Mouse (Mus musculus) bone marrow, adult 2 months (tissue): Measurements from ENCODE around the gene Usp37. TPM values are rescaled to one million over a fixed set of nuclear protein-coding genes. Genes with fewer than 3 reads are reported as not detected.

Experiments used
- H3K27ac ChIP-seq: fragments of 200-500 bp; 2 replicates; pipeline ENCODE4 v1.5.1; 2012; ENCODE audit warnings: low read depth, mild to moderate bottlenecking, control low read depth, inconsistent platforms, low read length; ENCODE audit not compliant: control insufficient read depth, poor library complexity, insufficient read depth
- H3K4me1 ChIP-seq: fragments of 200-500 bp; 2 replicates; pipeline ENCODE4 v1.6.1; 2011; ENCODE audit warnings: low read length; ENCODE audit not compliant: control insufficient read depth, insufficient read depth
- H3K4me3 ChIP-seq: fragments of 200-500 bp; replicated peaks from 2 replicates; pipeline ENCODE3; 2011; ENCODE audit warnings: mild to moderate bottlenecking, low read depth, low read length, control low read depth; ENCODE audit not compliant: control insufficient read depth
- CTCF ChIP-seq: fragments of 200-500 bp; IDR thresholded peaks from 2 replicates; pipeline ENCODE4 v1.5.1; 2011; ENCODE audit warnings: low read length, control low read depth; ENCODE audit not compliant: control insufficient read depth, insufficient read depth
- POLR2A ChIP-seq: fragments of 200-500 bp; IDR thresholded peaks from 2 replicates; pipeline ENCODE4 v1.6.1; 2011; ENCODE audit warnings: low read depth, mild to moderate bottlenecking, control low read depth, low read length, borderline replicate concordance; ENCODE audit not compliant: control insufficient read depth
- WGBS: fragments of 180-500 bp; shearing (Covaris S2); methylation state at CpG from one replicate; pipeline ENCODE4 v1.1.7; 2018; 5-methylcytosine and 5-hydroxymethylcytosine counted together
- polyA plus RNA-seq: library from polyadenylated mRNA; stranded (reverse); fragments of >200 nt; gene quantifications from 2 replicates; pipeline ENCODE4 v1.2.4, GENCODE M21; 2011; ENCODE audit warnings: low replicate concordance; ENCODE audit not compliant: missing spikeins, insufficient read depth, insufficient read length

The Usp37 gene
- polyA plus RNA-seq, 1 experiment, result 10.1 TPM

DNA sequence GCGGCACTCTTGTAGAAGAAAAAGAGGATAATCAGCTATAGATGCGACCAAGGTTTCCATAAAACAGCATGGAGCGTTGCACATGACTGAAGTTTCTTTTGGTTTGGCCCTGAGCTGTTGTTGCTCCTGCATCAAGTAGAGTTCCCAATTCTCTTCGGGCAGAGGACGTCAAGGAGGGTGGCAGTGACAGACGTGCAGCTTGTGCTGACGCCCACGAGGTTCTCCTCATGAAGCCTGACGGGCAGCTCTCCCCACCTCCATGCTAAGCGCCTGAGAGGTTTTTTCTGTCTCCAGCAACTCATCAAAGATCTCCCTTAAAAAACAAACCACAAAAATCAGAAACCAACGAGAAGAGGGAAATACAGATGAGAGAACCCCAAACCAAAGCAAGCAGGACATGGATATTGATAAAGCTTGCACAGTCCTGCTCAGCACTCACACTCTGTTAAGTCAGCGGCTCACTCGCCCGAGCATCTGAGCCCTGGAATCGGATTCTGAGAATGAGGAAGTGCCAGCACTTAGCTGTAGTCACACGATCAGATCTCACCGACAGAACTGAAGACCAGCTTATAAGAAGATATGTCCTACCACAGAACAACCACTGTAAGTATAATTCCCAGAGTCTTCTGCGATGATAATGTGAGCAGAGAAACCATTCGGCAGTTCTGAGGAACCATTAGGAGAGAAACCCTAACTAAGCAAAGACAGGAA, 104.8 kb downstream of the Usp37 start:
- TF ChIP-seq POLR2A (no peak), CTCF (no peak)
- Histone ChIP-seq H3K27ac (no peak overlapping the region), H3K4me3 (no peak overlapping the region), H3K4me1 (peaks cover 2% of the 10 kb centered on the region; the same call in 1 of the 2 replicates)
- 74% methylated on average over 19 of the region's 19 CpGs for WGBS

DNA sequence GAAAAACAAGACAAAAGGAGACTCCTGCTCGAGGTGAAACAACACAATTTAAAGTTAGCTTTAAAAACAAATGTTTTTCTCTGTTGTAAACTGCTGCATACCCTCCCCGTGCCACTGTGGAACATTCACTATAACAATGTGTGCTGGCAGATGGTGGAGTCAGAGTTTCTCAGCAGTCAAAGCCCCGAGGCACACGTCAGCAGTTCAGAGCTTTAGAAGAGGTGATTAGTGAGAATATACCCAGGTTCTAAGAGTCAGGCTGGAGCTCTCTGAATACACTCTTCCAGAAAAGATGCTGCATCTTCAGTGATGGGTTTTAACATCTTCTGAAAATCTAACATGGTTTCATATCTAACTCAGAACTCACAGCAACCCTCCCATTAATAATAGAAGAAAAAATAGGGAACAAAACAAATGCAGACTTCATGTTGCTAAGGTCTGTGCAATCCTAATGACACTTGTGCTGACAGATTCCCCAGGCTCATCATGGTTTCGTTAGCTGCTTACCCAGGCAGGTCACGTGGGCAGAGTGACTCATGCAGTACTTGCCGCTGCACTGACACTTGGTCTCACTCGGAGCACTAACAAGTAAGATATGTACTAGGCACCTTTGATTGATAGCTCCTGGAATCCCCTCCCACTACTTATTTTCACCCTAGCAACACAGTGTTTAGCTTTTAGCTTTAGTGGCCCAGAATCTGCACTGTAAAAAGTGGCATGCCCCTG, 106.2 kb downstream of the Usp37 start:
- no peak for TF ChIP-seq POLR2A
- Histone ChIP-seq H3K4me3 (no peak overlapping the region), H3K4me1 (peaks cover 2% of the 10 kb centered on the region; the same call in 1 of the 2 replicates), H3K27ac (no peak overlapping the region)
- WGBS, result 78% methylated on average over 8 of the region's 8 CpGs

GRCm38 (mm10) chr1:74435563-74435962, 108.5 kb downstream of the Usp37 start:
- Histone ChIP-seq H3K4me3 (no peak overlapping the region), H3K27ac (no peak overlapping the region), H3K4me1 (peaks cover 2% of the 10 kb centered on the region; the same call in 1 of the 2 replicates)
- 11% methylated on average over 6 of the region's 6 CpGs for WGBS
- TF ChIP-seq CTCF (no peak), POLR2A (no peak)

DNA sequence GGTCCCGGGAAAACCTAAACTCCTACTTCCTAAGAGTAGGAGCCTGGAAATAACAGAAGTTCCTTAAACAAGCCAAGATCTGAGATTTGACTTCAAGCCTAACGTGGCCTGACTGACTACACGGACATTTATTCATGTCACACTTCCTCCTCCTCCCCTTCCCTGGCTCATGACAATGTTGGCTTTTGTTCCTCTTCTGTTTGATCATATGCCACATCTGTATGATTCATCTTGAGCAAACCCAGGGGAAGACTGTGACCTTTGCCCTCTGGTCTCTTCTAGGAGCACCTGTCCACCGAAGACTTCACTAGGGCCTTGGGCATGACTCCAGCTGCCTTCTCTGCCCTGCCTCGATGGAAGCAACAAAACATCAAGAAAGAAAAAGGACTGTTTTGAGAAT, 109.5 kb downstream of the Usp37 start:
- Histone ChIP-seq H3K4me3 (no peak overlapping the region), H3K4me1 (peaks cover 2% of the 10 kb centered on the region; the same call in 1 of the 2 replicates), H3K27ac (no peak overlapping the region)
- 56% methylated on average over 5 of the region's 5 CpGs for WGBS
- no peak for TF ChIP-seq POLR2A
- no peak for TF ChIP-seq CTCF

- Histone ChIP-seq H3K4me1 (peaks cover 2% of the 10 kb centered on the region; the same call in 1 of the 2 replicates), H3K27ac (no peak overlapping the region), H3K4me3 (no peak overlapping the region)
- no peak for TF ChIP-seq CTCF
- no peak for TF ChIP-seq POLR2A
- 84% methylated on average over 6 of the region's 6 CpGs for WGBS
Observed at GRCm38 (mm10) chr1:74433220-74433619, 110.9 kb downstream of the Usp37 start.

- H3K4me3 ChIP-seq, result no peak overlapping the region
- H3K4me1 ChIP-seq, result peaks cover 2% of the 10 kb centered on the region; the same call in 1 of the 2 replicates
- H3K27ac ChIP-seq, result no peak overlapping the region
- WGBS, result 35% methylated on average over 7 of the region's 7 CpGs
- TF ChIP-seq POLR2A (no peak), CTCF (no peak)
Observed at GRCm38 (mm10) chr1:74425845-74426244, 118.2 kb downstream of the Usp37 start.

DNA sequence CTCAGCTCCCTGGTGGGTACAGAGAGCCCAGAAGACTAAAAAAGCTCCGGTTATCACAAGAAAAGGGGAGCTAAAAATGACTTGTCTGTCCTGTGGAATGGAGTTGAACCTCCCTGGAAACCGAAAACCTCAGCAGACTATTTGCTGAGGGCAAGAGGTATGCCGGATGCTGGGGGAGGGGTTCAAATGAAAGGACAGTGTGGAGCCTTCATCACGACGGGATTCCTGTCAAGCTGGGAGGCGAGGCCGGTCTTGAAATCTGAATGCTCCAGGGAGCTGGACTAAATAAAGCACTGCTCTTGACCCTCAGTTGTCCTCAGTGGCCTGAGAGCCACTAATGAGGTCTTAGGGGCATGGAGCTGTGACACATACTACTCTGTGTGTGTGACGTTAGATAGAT, 120.9 kb downstream of the Usp37 start:
- H3K27ac ChIP-seq, result no peak overlapping the region
- WGBS, result 83% methylated on average over 8 of the region's 8 CpGs
- H3K4me3 ChIP-seq, result no peak overlapping the region
- peaks cover 2% of the 10 kb centered on the region; the same call in 1 of the 2 replicates for H3K4me1 ChIP-seq
- TF ChIP-seq CTCF (no peak), POLR2A (no peak)

DNA sequence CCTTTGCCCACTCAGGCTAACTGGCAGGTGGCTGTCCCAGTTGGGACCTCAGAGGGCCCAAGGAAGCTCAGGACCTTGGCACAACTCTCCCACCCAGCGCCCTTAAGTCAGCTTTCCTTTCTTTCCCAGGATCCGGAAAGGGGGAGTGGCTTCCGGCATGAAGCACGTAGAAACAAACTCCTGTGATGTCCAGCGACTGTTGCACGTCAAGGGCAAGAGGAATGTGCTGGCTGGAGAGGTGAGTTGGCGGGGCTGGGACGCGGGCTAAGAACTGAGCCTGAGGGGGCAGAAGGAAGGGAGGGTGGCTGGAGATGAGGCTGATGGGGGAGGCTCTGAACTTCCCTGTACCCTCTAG, 124.7 kb downstream of the Usp37 start:
- Histone ChIP-seq H3K4me1 (no peaks in the 10 kb centered on the region), H3K4me3 (no peak overlapping the region), H3K27ac (no peak overlapping the region)
- no peak for TF ChIP-seq CTCF
- TF ChIP-seq POLR2A, result no peak
- 84% methylated on average over 9 of the region's 9 CpGs for WGBS

- TF ChIP-seq POLR2A (no peak), CTCF (no peak)
- no peak overlapping the region for H3K4me3 ChIP-seq
- H3K4me1 ChIP-seq, result no peaks in the 10 kb centered on the region
- no peak overlapping the region for H3K27ac ChIP-seq
- WGBS, result 82% methylated on average over 17 of the region's 17 CpGs
Observed at GRCm38 (mm10) chr1:74418747-74419439, 125.2 kb downstream of the Usp37 start.
